Mouse (Mus musculus): Measurements from ENCODE around the gene Ier5.

GRCm38 (mm10) chr1:155086416-155086815 lies 13.0 kb downstream of the Ier5 start:
- TF ChIP-seq GATA1 (IDR thresholded peaks at IDR 0.05; ENCODE audit: borderline replicate concordance, low read length) (no peak), FLI1 (IDR thresholded peaks at IDR 0.05; ENCODE audit: low read length) (no peak)

All from megakaryocyte, embryonic 14.5 days (primary cell).